9 mouse cellular contexts compared by ENCODE assay signal in genomic region chr9:43000070-43000469, GRCm38 (mm10). TPM values are rescaled to one million over a fixed set of nuclear protein-coding genes. Genes with fewer than 3 reads are reported as not detected.
DNase-seq lines count a peak whose midpoint lies in the region; ATAC-seq and TF ChIP-seq lines count a peak whose summit lies in the region.
"Had no signal": no experiment of that assay in that cellular context is flagged by ENCODE, and none has a peak within 500 bp of the region (broad histone marks: within the 10 kb centered on the region; RNA-seq: fewer than 3 reads in every experiment).

No protein-coding gene starts in this region.

- TF ChIP-seq EP300 in liver, postnatal 0 days (IDR thresholded peaks at IDR 0.05; ENCODE audit: low read depth) = no peak

- no peak; the same call in 1 of the 2 replicates for ATAC-seq in liver, postnatal 0 days
- ATAC-seq in liver, embryonic 11.5 days (replicated peaks; ENCODE audit: low FRiP score) = no peak

- no peak overlapping the region for H3K4me2 ChIP-seq in liver, postnatal 0 days (ENCODE audit: low read depth, low read length)
- no peak overlapping the region for H3K4me2 ChIP-seq in liver, embryonic 11.5 days
- H3K4me2 ChIP-seq: heart, embryonic 15.5 days had no signal

- WGBS in liver, postnatal 0 days (ENCODE audit: insufficient replicate concordance) = 93% methylated on average over 1 of the region's 1 CpGs
- WGBS in liver, embryonic 11.5 days = 91% methylated on average over 1 of the region's 1 CpGs

- no peaks in the 10 kb centered on the region for H3K27me3 ChIP-seq in liver, postnatal 0 days (ENCODE audit: insufficient read depth, low read length)
- H3K27me3 ChIP-seq in liver, embryonic 11.5 days (replicated peaks; ENCODE audit: control insufficient read depth, insufficient read depth, low read length) = no peaks in the 10 kb centered on the region
- H3K27me3 ChIP-seq in splenic B cell, adult 2 months (ENCODE audit: control insufficient read depth, insufficient read depth, low read length, poor library complexity, severe bottlenecking) = no peaks in the 10 kb centered on the region
- H3K27me3 ChIP-seq: heart, embryonic 15.5 days had no signal

- no peaks in the 10 kb centered on the region for H3K9me3 ChIP-seq in liver, postnatal 0 days (ENCODE audit: low read length)
- H3K9me3 ChIP-seq in liver, embryonic 11.5 days (ENCODE audit: control insufficient read depth, low read length) = no peaks in the 10 kb centered on the region
- H3K9me3 ChIP-seq: heart, embryonic 15.5 days had no signal

- peak; percentile 63 for TF ChIP-seq CTCF in liver, postnatal 0 days (IDR thresholded peaks at IDR 0.05; ENCODE audit: low read depth)

- H3K27ac ChIP-seq in liver, postnatal 0 days (ENCODE audit: low read depth) = no peak overlapping the region
- no peak overlapping the region for H3K27ac ChIP-seq in liver, embryonic 11.5 days (ENCODE audit: low read depth, low read length)
- H3K27ac ChIP-seq: heart, embryonic 15.5 days had no signal

- peaks cover 73% of the 10 kb centered on the region for H3K36me3 ChIP-seq in liver, postnatal 0 days (replicated peaks; ENCODE audit: insufficient read depth, low read length)
- peaks cover 7% of the 10 kb centered on the region for H3K36me3 ChIP-seq in liver, embryonic 11.5 days (ENCODE audit: control insufficient read depth, insufficient read depth, low read length)
- no peaks in the 10 kb centered on the region for H3K36me3 ChIP-seq in splenic B cell, adult 2 months (ENCODE audit: control insufficient read depth, insufficient read depth, low read length, poor library complexity, severe bottlenecking)

- peak; percentile 49 to 91 for DNase-seq in frontal cortex, adult 2 months (ENCODE audit: extremely low spot score in 1 of 2, low spot score in 1 of 2)
- no peak for DNase-seq in frontal cortex, postnatal 14 days (ENCODE audit: low spot score in 2 of 2)
- DNase-seq in liver, postnatal 0 days = no peak
- DNase-seq in liver, embryonic 11.5 days (ENCODE audit: low spot score) = no peak
- DNase-seq in ZHBTc4 (ENCODE audit: low read depth, low spot score) = peak; percentile 60
- peak; percentile 66 for DNase-seq in induced T-regulatory cell, adult 2 months (ENCODE audit: low read depth)
- peak; percentile 48 for DNase-seq in splenic B cell, adult 2 months (ENCODE audit: low read depth, low spot score)
- no peak for DNase-seq in yolk sac, embryonic 10.5 days (ENCODE audit: low spot score)

- H3K4me1 ChIP-seq in liver, postnatal 0 days (ENCODE audit: insufficient read depth) = no peaks in the 10 kb centered on the region; the same call in 1 of the 2 replicates
- no peaks in the 10 kb centered on the region for H3K4me1 ChIP-seq in liver, embryonic 11.5 days (replicated peaks; ENCODE audit: control insufficient read depth, insufficient read depth, low read length)
- H3K4me1 ChIP-seq: heart, embryonic 15.5 days had no signal

- no peak overlapping the region for H3K9ac ChIP-seq in liver, postnatal 0 days (replicated peaks)
- no peak overlapping the region for H3K9ac ChIP-seq in liver, embryonic 11.5 days (ENCODE audit: low read depth, low read length)
- H3K9ac ChIP-seq: heart, embryonic 15.5 days had no signal

- no peak overlapping the region for H3K4me3 ChIP-seq in liver, postnatal 0 days (ENCODE audit: low read depth, low read length)
- H3K4me3 ChIP-seq in liver, embryonic 11.5 days (ENCODE audit: low read depth, low read length) = no peak overlapping the region
- H3K4me3 ChIP-seq: heart, embryonic 15.5 days had no signal

RNA-seq across cellular contexts. Expression of gene Grik4, which starts 55.8 kb away (rescaled TPM):
- 10.4 and 11.6 TPM in 2 replicates for polyA plus RNA-seq in frontal cortex, adult 2 months (2012; rRNA removed)
- polyA plus RNA-seq in liver, postnatal 0 days (2015; fragmentation: Nextera tagmentation; extraction: Ambion mirVana) = 0.05 and 0.08 TPM in 2 replicates
- polyA plus RNA-seq in liver, embryonic 11.5 days (2014; fragmentation: Nextera tagmentation; extraction: Ambion mirVana) = 2.2 and 2.8 TPM in 2 replicates

Comparison
In these comparisons a context has a peak if more than half of its experiments do, and no peak if none do; other contexts are left out.
1. DNase-seq: peak in frontal cortex, adult 2 months (2 of 2), ZHBTc4 (single experiment), induced T-regulatory cell, adult 2 months (single experiment) and splenic B cell, adult 2 months (single experiment); none in frontal cortex, postnatal 14 days (0 of 2), liver, postnatal 0 days (single experiment), liver, embryonic 11.5 days (single experiment) and yolk sac, embryonic 10.5 days (single experiment).